Mouse (Mus musculus): Measurements from ENCODE around the gene Wfdc21. TPM values are rescaled to one million over a fixed set of nuclear protein-coding genes. Genes with fewer than 3 reads are reported as not detected.

Gene Wfdc21
- total RNA-seq, 2 experiments from 2014 or later, result not detected

DNA sequence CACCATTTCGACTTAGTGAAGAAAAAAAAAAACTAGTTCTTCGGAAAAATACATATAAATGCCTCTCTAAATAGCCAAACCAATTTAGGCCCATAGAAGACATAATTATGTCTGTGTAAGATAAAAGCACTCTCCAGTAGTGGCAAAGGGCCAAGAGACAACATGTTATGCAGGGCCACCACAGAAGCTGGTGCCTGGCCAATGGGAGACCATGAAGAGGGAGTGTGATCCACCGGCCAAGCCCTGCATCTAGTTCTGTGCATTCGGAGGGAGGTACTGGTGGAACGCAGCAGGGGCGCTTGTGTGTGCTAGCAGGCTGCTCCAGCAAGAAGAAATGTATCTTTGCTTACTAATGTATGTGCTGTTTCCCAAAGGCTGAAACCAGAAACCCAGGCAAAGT lies 49.4 kb downstream of the Wfdc21 start:
- intact Hi-C loops (cut with DNase I), result no loop called here
- DNase-seq, result no peak

DNA sequence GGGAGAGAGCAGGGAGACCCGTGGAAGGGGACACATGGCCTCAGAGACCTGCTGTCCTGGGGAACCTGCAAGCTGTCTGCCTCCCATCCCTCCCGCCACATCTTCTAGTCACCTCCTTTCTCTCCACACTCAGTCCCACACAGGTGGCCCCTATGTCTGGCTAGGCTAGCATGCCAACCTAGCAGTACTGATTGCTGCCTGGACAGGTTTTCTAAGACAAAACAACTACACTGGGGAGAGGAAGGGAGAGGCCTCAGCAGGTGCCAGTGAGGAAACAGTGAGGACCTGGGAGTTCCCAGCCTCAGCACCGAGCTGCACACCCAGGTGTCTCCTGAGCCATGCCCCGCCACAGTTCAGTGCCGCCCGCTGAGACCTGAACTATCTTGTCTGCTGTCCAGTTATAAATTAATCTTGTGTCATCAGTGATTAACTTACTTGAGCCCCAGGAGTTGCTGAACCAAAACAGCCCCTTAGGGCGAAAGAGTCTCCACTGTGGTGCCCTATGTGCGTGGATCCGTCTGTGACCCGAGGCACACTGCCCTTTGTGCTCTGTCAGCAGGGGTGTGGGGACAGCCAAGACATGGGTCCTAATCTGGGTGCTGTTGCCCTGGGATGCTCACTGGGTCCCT lies 50.4 kb downstream of the Wfdc21 start:
- intact Hi-C loops (cut with DNase I), result no loop called here

DNA sequence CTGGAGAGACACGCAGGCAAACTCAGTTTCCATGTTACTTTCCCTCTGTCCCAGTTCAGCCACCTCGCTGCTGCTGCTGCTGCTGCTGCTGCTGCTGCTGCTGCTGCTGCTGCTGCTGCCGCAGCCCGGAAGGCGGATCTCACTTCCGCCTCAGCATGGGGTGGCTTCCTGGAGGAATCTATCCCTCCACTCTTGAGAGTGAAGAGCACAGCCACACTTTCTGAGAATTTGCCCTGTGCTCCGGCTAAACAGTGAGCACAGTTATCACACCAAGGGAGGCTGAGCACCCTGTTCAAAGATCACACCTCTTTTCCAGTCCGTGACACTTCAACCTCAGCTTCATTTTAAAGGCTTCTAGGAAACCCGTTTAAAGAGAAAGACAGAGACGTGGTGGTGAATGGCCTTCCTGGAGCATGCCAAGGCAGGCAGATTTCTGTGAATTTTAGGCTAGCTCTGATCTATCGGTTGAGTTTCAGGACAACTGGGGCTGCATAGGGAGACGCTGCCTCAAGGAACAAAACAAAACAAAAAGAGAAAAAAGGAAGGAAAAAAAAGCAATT lies 53.2 kb downstream of the Wfdc21 start:
- intact Hi-C loops (cut with DNase I), result no loop called here
- DNase-seq, result no peak

More for the DNA sequence above, 50.4 kb downstream of the Wfdc21 start:
- DNase-seq, result no peak

DNA sequence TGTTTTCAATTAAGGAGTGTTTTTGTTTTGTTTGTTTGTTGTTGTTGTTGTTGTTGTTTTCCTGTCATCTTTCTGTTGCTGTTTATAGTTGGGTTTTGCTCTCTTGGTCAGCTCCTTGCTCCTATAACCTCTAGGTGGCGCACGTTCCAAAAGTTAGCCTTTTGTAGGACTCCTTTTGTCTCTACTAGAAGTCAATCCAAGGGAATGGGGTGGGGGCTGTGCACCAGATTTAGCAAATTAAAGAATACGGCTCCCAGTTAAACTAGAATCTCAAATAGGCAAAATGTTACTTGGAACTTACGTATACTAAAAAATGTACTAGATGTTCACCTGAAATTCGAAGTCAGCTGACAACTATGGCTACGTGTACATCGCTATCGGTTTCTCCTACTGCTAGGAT lies 55.4 kb downstream of the Wfdc21 start:
- DNase-seq, result no peak
- intact Hi-C loops (cut with DNase I), result no loop called here

Other genes starting within 250 kb of the Wfdc21 start
- gene Heatr9, start 224.8 kb upstream of the Wfdc21 start, total RNA-seq (2021), result not detected
- not detected for gene Ccl5, start 216.4 kb upstream of the Wfdc21 start, total RNA-seq (2021)
- 1 to 10 TPM; 3.0 to 3.4 TPM for gene Ccl9, start 168.3 kb upstream of the Wfdc21 start, total RNA-seq (2021)
- gene Ccl6, start 153.9 kb upstream of the Wfdc21 start, total RNA-seq (2021), result 1 to 10 TPM; 4.2 to 9.4 TPM
- not detected for gene Rpl9-ps1, start 101.3 kb upstream of the Wfdc21 start, total RNA-seq (2021)
- gene Ccl3, start 97.6 kb upstream of the Wfdc21 start, total RNA-seq (2021), result not detected
- gene Ccl4, start 84.4 kb upstream of the Wfdc21 start, total RNA-seq (2021), result not detected
- gene Wfdc17, start 42.9 kb upstream of the Wfdc21 start, total RNA-seq (2021), result 1 to 10 TPM in 1 of 2 experiments, not detected in 1; 1.1 TPM
- not detected for gene Wfdc18, start 37.9 kb upstream of the Wfdc21 start, total RNA-seq (2021)
- gene Heatr6, start 6.8 kb downstream of the Wfdc21 start, total RNA-seq (2021), result 1 to 10 TPM; 6.5 to 8.1 TPM
- gene Hnf1b, start 103.1 kb downstream of the Wfdc21 start, total RNA-seq (2021), result not detected
- gene Ddx52, start 195.1 kb downstream of the Wfdc21 start, total RNA-seq (2021), result 1 to 10 TPM; 8.5 to 9.6 TPM
- gene Synrg, start 217.5 kb downstream of the Wfdc21 start, total RNA-seq (2021), result 10 to 100 TPM; 31.0 to 34.9 TPM